Comparison of ENCODE assay signal across 29 mouse cellular contexts in the genomic region with DNA sequence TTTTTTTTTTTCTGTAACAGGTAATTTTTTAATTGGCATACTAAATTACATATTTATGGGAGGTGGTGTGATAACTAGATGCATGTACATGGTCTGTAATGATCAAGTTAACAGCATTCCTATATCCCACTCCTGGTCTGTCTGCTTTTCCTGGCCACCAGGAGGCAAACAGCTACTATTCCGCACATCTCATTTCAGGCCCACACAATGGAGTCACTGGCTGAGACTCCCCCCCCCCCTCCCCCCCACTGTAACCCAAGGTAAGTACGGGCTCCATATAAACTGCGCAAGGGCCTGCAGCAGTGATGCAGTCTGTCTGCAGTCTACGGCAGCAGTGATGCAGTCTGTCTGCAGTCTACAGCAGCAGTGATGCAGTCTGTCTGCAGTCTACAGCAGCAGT. TPM values are rescaled to one million over a fixed set of nuclear protein-coding genes. Genes with fewer than 3 reads are reported as not detected.
DNase-seq lines count a peak whose midpoint lies in the region; ATAC-seq and TF ChIP-seq lines count a peak whose summit lies in the region.
"Had no signal": no experiment of that assay in that cellular context is flagged by ENCODE, and none has a peak within 500 bp of the region (broad histone marks: within the 10 kb centered on the region; RNA-seq: fewer than 3 reads in every experiment).

No protein-coding gene starts in this region.

- WGBS in heart, embryonic 10.5 days: 80% methylated on average over 4 of the region's 4 CpGs
- WGBS in lung, postnatal 0 days: 90% methylated on average over 4 of the region's 4 CpGs
- 74% methylated on average over 4 of the region's 4 CpGs for WGBS in liver, embryonic 12.5 days (ENCODE audit: insufficient replicate concordance)

- TF ChIP-seq CTCF in lung, postnatal 0 days (IDR thresholded peaks at IDR 0.05): peak; percentile 23

- H3K9ac ChIP-seq in lung, postnatal 0 days (replicated peaks; ENCODE audit: low read depth): no peak overlapping the region
- H3K9ac ChIP-seq in liver, embryonic 12.5 days: no peak overlapping the region
- H3K9ac ChIP-seq: embryonic facial prominence, embryonic 15.5 days; forebrain, embryonic 15.5 days; heart, embryonic 13.5 days; hindbrain, embryonic 13.5 days had no signal

- H3K9me3 ChIP-seq in heart, embryonic 10.5 days: no peaks in the 10 kb centered on the region
- H3K9me3 ChIP-seq in lung, postnatal 0 days (ENCODE audit: low read length): no peaks in the 10 kb centered on the region
- no peaks in the 10 kb centered on the region for H3K9me3 ChIP-seq in liver, embryonic 12.5 days (replicated peaks)
- H3K9me3 ChIP-seq: embryonic facial prominence, embryonic 15.5 days; forebrain, embryonic 15.5 days; G1E; heart, embryonic 13.5 days; hindbrain, embryonic 13.5 days had no signal

- H3K4me1 ChIP-seq in heart, embryonic 10.5 days: no peaks in the 10 kb centered on the region
- no peaks in the 10 kb centered on the region for H3K4me1 ChIP-seq in lung, postnatal 0 days (ENCODE audit: insufficient read depth, low read depth, low read length)
- H3K4me1 ChIP-seq in liver, embryonic 12.5 days: no peaks in the 10 kb centered on the region
- H3K4me1 ChIP-seq: embryonic facial prominence, embryonic 15.5 days; forebrain, embryonic 15.5 days; heart, embryonic 13.5 days had no signal

- H3K4me3 ChIP-seq in heart, embryonic 10.5 days: no peak overlapping the region
- H3K4me3 ChIP-seq in lung, postnatal 0 days (ENCODE audit: low read depth, low read length): no peak overlapping the region
- no peak overlapping the region for H3K4me3 ChIP-seq in liver, embryonic 12.5 days
- H3K4me3 ChIP-seq: embryonic facial prominence, embryonic 15.5 days; forebrain, embryonic 15.5 days; heart, embryonic 13.5 days; hindbrain, embryonic 13.5 days; layer of hippocampus, adult 2 months had no signal

- intact Hi-C loops in heart, postnatal 36 days (cut with DNase I): no loop called here

- DNase-seq in heart, embryonic 10.5 days (ENCODE audit: low spot score): peak; percentile 22
- DNase-seq in heart, postnatal 36 days: no peak
- DNase-seq in lung, postnatal 0 days (ENCODE audit: low spot score): no peak
- DNase-seq in lung, adult 18-20 months: no peak
- peak; percentile 30 for DNase-seq in ES-CJ7 (ENCODE audit: low read depth, low spot score)
- DNase-seq in ZHBTc4 (ENCODE audit: low read depth, low spot score): peak; percentile 26
- no peak for DNase-seq in thymus, postnatal 4 days
- DNase-seq: adrenal gland, postnatal 10 days; cerebellum, adult 2 months; cerebellum, postnatal 36 days; gastrocnemius, postnatal 10 days; heart, postnatal 14 days; kidney, adult 8-10 months; kidney, postnatal 25 days; layer of hippocampus, postnatal 36 days; liver; lung, postnatal 14 days; retina, postnatal 1 day; right cerebral cortex, postnatal 25 days; spleen, adult 18-20 months; thymus, postnatal 25 days had no signal

- no peaks in the 10 kb centered on the region for H3K27me3 ChIP-seq in heart, embryonic 10.5 days (ENCODE audit: insufficient read depth, poor library complexity, severe bottlenecking)
- no peaks in the 10 kb centered on the region for H3K27me3 ChIP-seq in lung, postnatal 0 days (replicated peaks; ENCODE audit: insufficient read depth, low read length)
- H3K27me3 ChIP-seq in liver, embryonic 12.5 days (replicated peaks): no peaks in the 10 kb centered on the region
- H3K27me3 ChIP-seq: embryonic facial prominence, embryonic 15.5 days; forebrain, embryonic 15.5 days; heart, embryonic 13.5 days had no signal

- no peak overlapping the region for H3K4me2 ChIP-seq in lung, postnatal 0 days (replicated peaks; ENCODE audit: low read depth, low read length)
- no peak overlapping the region for H3K4me2 ChIP-seq in liver, embryonic 12.5 days
- H3K4me2 ChIP-seq: embryonic facial prominence, embryonic 15.5 days; forebrain, embryonic 15.5 days; heart, embryonic 13.5 days; hindbrain, embryonic 13.5 days had no signal

- no peak for TF ChIP-seq EP300 in lung, postnatal 0 days (IDR thresholded peaks at IDR 0.05)

- no peak overlapping the region for H3K27ac ChIP-seq in heart, embryonic 10.5 days
- H3K27ac ChIP-seq in lung, postnatal 0 days (ENCODE audit: low read length): no peak overlapping the region
- H3K27ac ChIP-seq in liver, embryonic 12.5 days: no peak overlapping the region
- H3K27ac ChIP-seq: embryonic facial prominence, embryonic 15.5 days; forebrain, embryonic 15.5 days; heart, embryonic 13.5 days; hindbrain, embryonic 13.5 days; layer of hippocampus, adult 2 months had no signal

- no peaks in the 10 kb centered on the region for H3K36me3 ChIP-seq in heart, embryonic 10.5 days
- no peaks in the 10 kb centered on the region for H3K36me3 ChIP-seq in lung, postnatal 0 days (ENCODE audit: insufficient read depth, low read length)
- H3K36me3 ChIP-seq in liver, embryonic 12.5 days: no peaks in the 10 kb centered on the region
- H3K36me3 ChIP-seq: embryonic facial prominence, embryonic 15.5 days; forebrain, embryonic 15.5 days; G1E; heart, embryonic 13.5 days; hindbrain, embryonic 13.5 days had no signal

- no peak for ATAC-seq in lung, postnatal 0 days
- ATAC-seq in liver, embryonic 12.5 days: no peak
- ATAC-seq: forebrain, embryonic 15.5 days; inflammation-experienced regulatory T-cells, adult 6 months had no signal

RNA-seq across cellular contexts. Expression of a gene that starts 51.7 kb away (rescaled TPM):
- polyA plus RNA-seq in heart, embryonic 10.5 days (2016; fragmentation: Nextera tagmentation; extraction: Ambion mirVana): 46.2 and 47.1 TPM in 2 replicates
- 10 to 100 TPM; 58.5 to 59.3 TPM for total RNA-seq in heart, postnatal 36 days (2021)
- 47.2 and 52.6 TPM in 2 replicates for polyA plus RNA-seq in lung, postnatal 0 days (2015; fragmentation: Nextera tagmentation; extraction: Ambion mirVana)
- 16.2 and 18.0 TPM in 2 replicates for polyA plus RNA-seq in liver, embryonic 12.5 days (2016; fragmentation: Nextera tagmentation; extraction: Ambion mirVana)

Comparison
In these comparisons a context has a peak if more than half of its experiments do, and no peak if none do; other contexts are left out.
1. DNase-seq: peak in heart, embryonic 10.5 days (single experiment), ES-CJ7 (single experiment) and ZHBTc4 (single experiment); none in heart, postnatal 36 days (0 of 2), lung, postnatal 0 days (single experiment), lung, adult 18-20 months (0 of 2) and thymus, postnatal 4 days (single experiment).